Mouse (Mus musculus): ENCODE results near the gene Parvb.
"Not testable (repeated sequence)": the region's sequence is repeated elsewhere in the genome, so short reads cannot be mapped to it uniquely, and the experiment has no call there.

The Parvb gene

GRCm38 (mm10) chr15:84256864-84257263, 25.0 kb downstream of the Parvb start:
- no peak for DNase-seq (ENCODE audit: low read depth, low spot score)

- no peak for DNase-seq (ENCODE audit: low read depth, low spot score)
Measured at GRCm38 (mm10) chr15:84258602-84259355, 26.9 kb downstream of the Parvb start.

- DNase-seq (ENCODE audit: low read depth, low spot score), result peak; percentile 51
Measured at GRCm38 (mm10) chr15:84260123-84260822, 28.4 kb downstream of the Parvb start.

- DNase-seq (ENCODE audit: low read depth, low spot score), result no peak
Measured at GRCm38 (mm10) chr15:84262630-84263029, 30.8 kb downstream of the Parvb start.

GRCm38 (mm10) chr15:84263573-84263972, 31.7 kb downstream of the Parvb start:
- no peak for DNase-seq (ENCODE audit: low read depth, low spot score)

GRCm38 (mm10) chr15:84265141-84265540, 33.3 kb downstream of the Parvb start:
- no peak for DNase-seq (ENCODE audit: low read depth, low spot score)

GRCm38 (mm10) chr15:84266290-84266689, 34.4 kb downstream of the Parvb start:
- DNase-seq (ENCODE audit: low read depth, low spot score), result no peak

- DNase-seq (ENCODE audit: low read depth, low spot score), result no peak
Measured at GRCm38 (mm10) chr15:84267720-84268260, 35.9 kb downstream of the Parvb start.

GRCm38 (mm10) chr15:84269107-84269633, 37.3 kb downstream of the Parvb start:
- DNase-seq (ENCODE audit: low read depth, low spot score), result no peak

GRCm38 (mm10) chr15:84270032-84270431, 38.2 kb downstream of the Parvb start:
- DNase-seq (ENCODE audit: low read depth, low spot score), result no peak

- no peak for DNase-seq (ENCODE audit: low read depth, low spot score)
Measured at GRCm38 (mm10) chr15:84270463-84270862, 38.6 kb downstream of the Parvb start.

GRCm38 (mm10) chr15:84276066-84276465, 44.2 kb downstream of the Parvb start:
- no peak for DNase-seq (ENCODE audit: low read depth, low spot score)

- no peak for DNase-seq (ENCODE audit: low read depth, low spot score)
Measured at GRCm38 (mm10) chr15:84278091-84278490, 46.2 kb downstream of the Parvb start.

- no peak for DNase-seq (ENCODE audit: low read depth, low spot score)
Measured at GRCm38 (mm10) chr15:84278656-84279055, 46.8 kb downstream of the Parvb start.

GRCm38 (mm10) chr15:84280309-84280708, 48.5 kb downstream of the Parvb start:
- no peak for DNase-seq (ENCODE audit: low read depth, low spot score)

- no peak for DNase-seq (ENCODE audit: low read depth, low spot score)
Measured at GRCm38 (mm10) chr15:84280712-84281347, 49.0 kb downstream of the Parvb start.

- no peak for DNase-seq (ENCODE audit: low read depth, low spot score)
Measured at GRCm38 (mm10) chr15:84282206-84283085, 50.6 kb downstream of the Parvb start.

- DNase-seq (ENCODE audit: low read depth, low spot score), result peak; percentile 40
Measured at GRCm38 (mm10) chr15:84284059-84284458, 52.2 kb downstream of the Parvb start.

GRCm38 (mm10) chr15:84285453-84285852, 53.6 kb downstream of the Parvb start:
- no peak for DNase-seq (ENCODE audit: low read depth, low spot score)

- not testable (repeated sequence) for DNase-seq (ENCODE audit: low read depth, low spot score)
Measured at GRCm38 (mm10) chr15:84288953-84289352, 57.1 kb downstream of the Parvb start.

- no peak for DNase-seq (ENCODE audit: low read depth, low spot score)
Measured at GRCm38 (mm10) chr15:84291097-84291496, 59.3 kb downstream of the Parvb start.
